In genomic region chr6:108866317-108866716, GRCm38 (mm10) we compare ENCODE assay signal across 20 mouse cellular contexts.
"Had no signal": no experiment of that assay in that cellular context is flagged by ENCODE, and none has a peak within 500 bp of the region (broad histone marks: within the 10 kb centered on the region; RNA-seq: fewer than 3 reads in every experiment).

No protein-coding gene starts in this region.

- H3K4me1 ChIP-seq: limb, embryonic 10.5 days; limb, embryonic 13.5 days; liver, embryonic 12.5 days; liver, embryonic 15.5 days; lung, embryonic 15.5 days; midbrain, embryonic 12.5 days had no signal

- ATAC-seq: liver, embryonic 12.5 days had no signal

- H3K4me2 ChIP-seq: limb, embryonic 13.5 days; liver, embryonic 12.5 days; liver, embryonic 15.5 days; lung, embryonic 15.5 days; midbrain, embryonic 12.5 days had no signal

- DNase-seq: kidney, adult 2 months; kidney, postnatal 36 days; layer of hippocampus, adult 9-11 months; liver; lung, adult 18-20 months; lung, postnatal 10 days; lung, postnatal 4 days; right cerebral cortex, adult 18-20 months; right cerebral cortex, postnatal 14 days; right cerebral cortex, postnatal 4 days; thymus, adult 2 months; thymus, postnatal 14 days; thymus, postnatal 4 days had no signal

- H3K27me3 ChIP-seq: limb, embryonic 13.5 days; liver, embryonic 12.5 days; liver, embryonic 15.5 days; lung, embryonic 15.5 days; midbrain, embryonic 12.5 days had no signal

- H3K27ac ChIP-seq: kidney, postnatal 0 days; limb, embryonic 10.5 days; limb, embryonic 13.5 days; liver, embryonic 12.5 days; liver, embryonic 15.5 days; lung, embryonic 15.5 days; midbrain, embryonic 12.5 days had no signal

- H3K9me3 ChIP-seq: limb, embryonic 10.5 days; liver, embryonic 12.5 days; liver, embryonic 15.5 days; lung, embryonic 15.5 days had no signal

- H3K36me3 ChIP-seq: limb, embryonic 10.5 days; limb, embryonic 13.5 days; liver, embryonic 12.5 days; liver, embryonic 15.5 days; lung, embryonic 15.5 days had no signal

- H3K4me3 ChIP-seq: limb, embryonic 10.5 days; limb, embryonic 13.5 days; liver, embryonic 12.5 days; liver, embryonic 15.5 days; lung, embryonic 15.5 days; midbrain, embryonic 12.5 days had no signal

- H3K9ac ChIP-seq: limb, embryonic 13.5 days; liver, embryonic 12.5 days; liver, embryonic 15.5 days; lung, embryonic 15.5 days; midbrain, embryonic 12.5 days had no signal
